Mouse (Mus musculus): ENCODE measurements around the gene Gtpbp8.

Gene Gtpbp8

DNA sequence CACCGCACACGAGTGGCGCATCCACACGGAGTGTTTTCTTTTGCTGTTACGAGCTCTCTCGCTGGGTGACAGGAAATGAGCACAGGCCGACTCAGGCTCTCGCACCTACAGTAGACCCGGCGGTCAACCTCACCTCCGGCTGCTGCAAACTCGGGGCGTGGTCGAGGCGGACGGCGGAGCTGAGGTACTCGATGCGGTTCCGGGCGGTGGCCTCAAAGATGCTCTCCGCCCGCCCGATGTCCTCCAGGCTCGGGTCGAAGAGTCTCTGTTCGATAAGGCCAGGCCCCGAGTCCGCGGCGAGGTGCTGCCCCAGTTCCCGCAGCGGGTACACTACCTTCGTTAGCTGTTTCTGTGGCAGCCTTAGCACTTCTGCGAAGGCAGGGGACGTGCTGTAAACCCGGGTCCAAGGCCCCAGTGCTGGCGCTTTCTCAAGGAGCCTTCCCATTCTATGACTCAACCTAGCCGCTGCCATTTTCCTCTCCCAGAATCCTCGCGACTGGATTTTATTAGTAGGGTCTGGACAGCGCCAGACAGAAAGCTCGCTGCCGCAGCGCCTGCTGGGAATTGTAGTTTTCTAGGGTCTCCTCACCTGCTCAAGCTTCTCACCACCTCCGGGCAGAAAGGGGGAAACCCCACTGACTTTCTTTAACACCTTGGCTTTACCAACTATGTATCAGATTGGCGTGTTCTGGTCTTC is at the start of gene Gtpbp8:
Gtpbp8 (minus strand) TSS at position 498 of the 697 bp plus-strand sequence.
- DNase-seq = peak; percentile 92

DNA sequence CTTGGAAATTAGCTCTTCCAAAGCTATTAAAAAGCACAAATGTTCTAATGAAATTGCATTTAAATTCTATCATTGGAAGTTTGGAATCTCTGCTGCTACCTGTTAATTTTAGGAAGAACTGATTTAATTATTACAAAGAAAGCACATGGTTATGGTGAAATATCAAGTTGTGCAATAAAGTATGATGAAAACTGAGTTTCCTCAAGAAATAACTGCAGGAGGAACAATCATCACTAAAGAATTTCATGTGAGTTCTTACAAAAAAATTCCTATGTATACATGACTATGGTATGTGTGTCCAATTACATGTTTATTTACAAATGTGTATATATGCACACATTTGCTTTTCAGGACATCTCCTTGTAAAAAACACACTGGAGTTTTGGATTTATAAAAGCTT is 48.3 kb upstream of the Gtpbp8 start:
- no peak for DNase-seq

DNA sequence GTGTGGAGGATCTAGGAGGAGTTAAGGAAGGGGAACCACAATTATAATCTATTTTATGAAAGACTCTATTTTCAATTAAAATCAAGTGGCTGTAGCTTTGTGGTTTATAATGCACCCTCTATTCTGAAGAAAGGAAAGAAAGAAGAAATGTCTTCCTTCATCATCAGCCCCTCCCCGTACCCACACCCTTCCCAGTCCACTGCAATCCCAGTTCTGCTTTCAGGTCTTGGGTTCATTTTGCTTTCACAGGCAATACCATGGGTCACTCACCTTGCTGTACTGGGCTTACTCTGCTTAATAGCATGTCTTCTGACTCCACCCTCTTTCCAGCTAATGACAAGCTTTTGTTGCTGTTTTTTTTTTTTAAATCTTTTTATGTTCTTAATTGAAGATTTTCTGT is 40.8 kb upstream of the Gtpbp8 start:
- no peak for DNase-seq

DNA sequence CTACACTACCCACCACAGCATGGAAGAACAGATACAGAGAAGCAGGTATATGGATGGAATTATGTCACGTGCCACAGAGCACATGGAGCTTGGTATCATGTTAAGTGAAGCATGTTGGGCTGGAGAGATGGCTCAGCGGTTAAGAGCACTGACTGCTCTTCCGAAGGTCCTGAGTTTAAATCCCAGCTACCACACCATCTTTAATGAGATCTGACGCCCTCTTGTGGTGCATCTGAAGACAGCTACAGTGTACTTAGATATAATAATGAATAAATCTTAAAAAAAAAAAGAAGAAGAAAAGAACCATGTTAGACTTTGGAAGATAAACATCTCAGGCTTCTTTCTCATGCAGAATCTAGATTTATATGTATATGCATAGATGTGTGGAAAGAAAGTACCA is 34.6 kb upstream of the Gtpbp8 start:
- no peak for DNase-seq

DNA sequence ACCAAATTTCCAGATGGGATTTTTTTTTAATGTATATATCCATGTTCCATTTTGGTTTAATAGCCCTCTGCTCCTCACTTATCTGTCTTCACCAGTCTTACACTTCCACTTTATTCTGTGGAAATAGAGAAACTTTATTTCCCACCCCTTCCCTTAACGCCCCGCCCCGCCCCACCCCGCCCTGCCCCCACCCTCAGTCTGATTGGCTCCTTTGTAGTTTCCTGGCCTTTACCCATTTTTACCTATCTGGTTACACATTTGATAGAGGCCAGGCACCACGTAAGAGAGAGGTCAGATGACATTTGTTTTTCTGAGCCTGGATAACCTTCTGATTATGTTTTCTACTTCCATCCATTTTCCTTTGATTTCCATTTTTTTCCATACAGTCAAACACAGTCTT is 33.3 kb upstream of the Gtpbp8 start:
- no peak for DNase-seq

DNA sequence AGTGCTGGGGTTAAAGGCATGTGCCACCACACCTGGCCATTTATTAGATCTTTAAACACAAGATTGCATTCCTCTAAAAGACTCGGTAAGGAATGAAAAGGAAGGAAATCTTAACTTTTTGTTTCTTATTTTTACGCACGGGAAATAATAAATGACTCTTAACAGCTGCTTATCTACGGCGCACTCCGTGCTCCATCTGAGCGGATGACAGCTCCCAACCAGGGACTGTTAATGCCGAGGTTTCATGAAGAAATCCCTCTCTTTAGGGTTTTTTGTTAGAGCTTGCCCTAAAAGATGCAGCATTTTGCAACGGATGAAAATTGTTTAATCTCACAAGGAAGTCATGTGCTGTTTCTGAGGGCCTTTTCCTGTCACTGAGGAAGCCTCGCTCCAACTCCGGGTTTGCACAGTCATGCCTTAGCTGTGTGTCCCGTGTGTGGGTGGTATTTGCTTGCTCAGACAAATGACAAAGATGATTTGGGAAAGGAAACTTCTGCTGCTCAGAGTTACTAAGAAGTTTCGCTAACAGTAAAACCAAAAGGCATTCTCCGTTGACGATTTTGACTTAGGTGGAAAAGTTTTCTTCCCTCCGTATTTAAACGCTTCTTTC is 32.5 kb upstream of the Gtpbp8 start:
- peak; percentile 44 for DNase-seq

DNA sequence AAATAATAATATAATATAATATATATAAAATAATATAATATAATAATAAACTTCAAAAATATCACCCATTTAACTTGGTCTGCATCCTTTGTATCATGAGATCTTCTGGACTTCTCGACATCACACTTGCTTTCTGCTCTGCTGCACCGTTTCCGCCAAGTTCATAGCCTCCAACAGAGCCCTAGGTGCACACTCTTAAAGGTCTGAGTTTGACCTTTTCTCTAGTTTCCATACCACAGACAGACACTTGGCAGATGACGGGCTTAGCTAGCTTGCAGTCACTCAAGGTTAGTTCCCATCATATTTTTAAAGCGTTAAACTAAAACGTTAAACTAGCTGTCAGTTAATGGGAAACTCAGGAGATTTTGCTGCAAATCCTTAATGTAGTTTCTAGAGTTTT is 28.0 kb upstream of the Gtpbp8 start:
- no peak for DNase-seq

DNA sequence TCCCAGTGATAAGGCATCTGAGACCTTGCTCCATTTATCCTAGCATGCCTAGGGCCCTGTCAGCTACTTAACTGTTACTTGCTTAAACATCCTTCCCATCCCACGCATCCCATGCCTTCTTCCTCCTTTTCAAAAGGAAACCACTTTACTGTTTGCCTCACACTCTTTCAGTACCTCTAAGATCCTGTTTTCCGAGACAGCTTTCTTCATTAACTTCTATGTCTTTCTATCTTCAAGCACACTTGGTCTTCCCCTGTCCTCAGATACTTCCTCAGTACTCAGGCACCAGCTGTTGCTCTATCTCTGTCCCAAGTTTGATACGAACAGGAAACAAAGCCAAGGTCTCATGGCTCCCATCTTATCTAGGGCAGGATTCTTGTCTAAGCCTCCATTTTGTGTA is 27.5 kb upstream of the Gtpbp8 start:
- no peak for DNase-seq

DNA sequence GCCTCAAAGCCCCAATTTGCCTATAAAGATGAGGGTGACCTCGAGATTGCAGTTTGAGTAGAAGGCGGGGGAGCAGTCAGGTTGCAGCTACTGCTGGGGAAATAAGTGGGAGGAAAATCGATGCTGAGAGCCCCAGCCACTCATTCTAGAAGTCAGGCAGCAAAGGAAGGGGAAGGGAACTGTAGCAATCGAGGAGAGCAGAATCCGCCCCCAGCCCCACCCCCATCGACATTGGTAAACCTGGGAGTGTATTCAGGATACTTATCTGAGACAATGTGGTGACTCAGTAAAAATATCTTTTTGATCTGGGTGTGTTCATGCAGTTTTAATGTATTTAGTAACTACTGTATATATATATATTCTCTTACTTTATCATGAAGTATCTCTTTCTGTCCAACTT is 26.4 kb upstream of the Gtpbp8 start:
- no peak for DNase-seq

DNA sequence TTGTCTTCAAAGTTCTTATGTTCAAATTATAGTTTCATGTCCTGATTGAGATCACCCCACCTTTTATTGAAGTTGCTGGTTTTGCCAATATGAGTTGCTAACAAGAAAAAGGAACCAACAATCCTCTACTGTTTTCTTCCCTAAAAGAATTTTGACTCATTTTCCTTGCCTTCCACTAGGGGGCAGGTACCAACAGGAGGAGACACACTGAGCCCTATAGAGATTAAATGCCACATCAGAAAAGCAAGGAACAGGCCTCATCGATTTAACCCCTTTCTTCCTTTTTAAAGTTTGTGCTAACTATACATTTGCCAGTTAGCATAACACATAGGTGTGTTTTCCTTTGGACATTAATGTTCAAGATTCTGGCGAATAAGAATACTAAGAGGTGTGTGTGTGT is 21.8 kb upstream of the Gtpbp8 start:
- no peak for DNase-seq

DNA sequence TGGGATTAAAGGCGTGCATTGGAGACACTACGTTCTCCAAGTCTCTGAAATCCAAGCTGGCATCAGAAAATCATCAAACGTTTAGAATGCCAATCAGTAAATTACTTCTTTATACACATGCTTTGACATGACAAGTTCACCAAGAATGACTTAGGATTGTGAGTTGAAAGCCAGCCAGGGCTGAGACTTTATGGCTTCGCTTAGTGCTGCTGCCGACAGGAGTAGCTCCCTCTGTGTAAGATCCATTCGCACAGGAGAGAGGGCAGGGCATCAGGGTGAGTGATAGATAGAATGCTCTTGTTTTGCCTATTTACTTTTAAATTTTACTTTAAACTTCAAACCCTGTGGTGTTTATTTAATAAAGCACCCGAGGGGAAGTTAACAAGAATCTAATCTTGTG is 21.3 kb upstream of the Gtpbp8 start:
- DNase-seq = no peak

DNA sequence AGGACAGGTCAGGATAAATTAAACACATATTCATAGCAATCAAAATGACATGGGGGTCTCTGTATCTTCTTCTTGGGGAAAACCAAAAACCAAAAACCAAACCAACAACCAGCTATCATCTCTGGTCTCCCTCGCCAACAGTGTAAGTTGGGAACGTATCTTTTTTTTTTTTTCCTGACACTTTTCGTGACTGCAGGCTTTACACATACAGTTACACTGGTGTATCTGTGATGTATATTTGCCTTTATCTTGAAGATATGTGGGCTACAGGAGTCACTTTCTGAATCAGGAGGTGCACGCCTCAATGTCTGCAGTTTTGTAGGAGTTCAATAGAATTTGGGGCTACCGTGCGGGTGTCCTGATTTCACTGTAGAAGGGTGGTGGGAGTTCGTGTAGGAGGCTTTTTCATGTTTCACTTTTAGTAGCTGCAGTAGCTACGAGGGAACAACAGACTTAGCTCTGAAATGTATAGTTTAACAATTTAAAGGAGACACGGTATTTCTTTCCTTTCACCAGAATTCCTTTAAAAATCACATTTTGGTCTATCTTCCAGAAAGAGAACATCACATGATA is 20.2 kb upstream of the Gtpbp8 start:
- peak; percentile 44 for DNase-seq

DNA sequence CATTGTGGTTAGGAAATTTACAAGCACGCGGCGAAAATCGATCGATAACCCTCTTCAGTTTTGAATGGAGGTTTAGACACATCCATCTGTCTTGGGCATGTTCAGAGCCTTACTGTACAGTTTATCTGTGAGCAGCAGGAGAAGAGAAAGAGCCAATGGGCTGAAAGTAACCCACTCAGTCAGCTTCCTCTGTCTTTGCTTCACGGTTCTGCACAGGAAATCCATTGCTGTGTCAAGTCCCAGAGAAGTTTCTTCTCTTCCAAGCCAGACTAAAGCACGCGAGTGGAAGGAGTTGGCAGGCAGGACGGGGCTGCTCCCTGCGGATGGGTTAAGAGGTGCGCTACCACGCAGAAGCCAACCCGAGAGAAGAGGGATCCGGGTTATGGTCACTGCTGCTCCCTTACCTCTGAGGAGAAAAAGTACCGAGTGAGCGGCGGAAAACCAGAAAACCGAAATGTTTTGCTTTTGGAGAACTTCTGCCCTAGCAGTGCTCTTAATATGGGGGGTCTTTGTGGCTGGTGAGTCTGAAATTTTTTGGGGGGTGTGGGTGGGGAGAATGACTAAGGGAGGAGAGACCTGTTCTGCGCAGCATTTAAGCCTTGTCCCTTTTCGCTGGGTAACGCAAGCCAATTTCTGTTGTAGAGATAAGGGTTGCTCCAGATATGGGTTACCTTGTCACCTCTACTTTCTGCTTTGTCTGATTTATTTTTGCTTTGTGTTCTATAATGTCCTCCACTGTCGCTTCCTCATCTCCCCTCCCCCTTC is 19.6 kb upstream of the Gtpbp8 start, which contains the start of gene Cd200r1:
Cd200r1 (plus strand) TSS at position 182 of the 765 bp plus-strand sequence.
- no peak for DNase-seq

DNA sequence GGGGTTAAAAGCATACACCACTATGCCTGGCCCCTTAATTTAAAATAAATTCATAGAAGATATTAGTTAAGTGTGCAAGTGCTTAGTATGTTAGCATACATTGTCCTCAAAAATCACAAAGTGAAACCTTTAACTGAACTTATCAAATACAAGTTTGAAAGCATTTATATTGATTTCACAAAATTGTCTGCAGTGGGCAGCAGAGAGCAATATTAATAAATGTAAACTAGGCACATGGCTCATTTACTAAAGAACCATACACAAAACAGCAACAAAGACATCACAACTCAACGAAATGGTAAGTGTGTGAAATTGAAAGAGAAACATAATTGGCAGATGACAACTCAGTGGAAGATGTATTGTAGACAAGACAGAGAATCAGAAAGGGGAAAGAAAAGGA is 15.6 kb upstream of the Gtpbp8 start:
- no peak for DNase-seq

DNA sequence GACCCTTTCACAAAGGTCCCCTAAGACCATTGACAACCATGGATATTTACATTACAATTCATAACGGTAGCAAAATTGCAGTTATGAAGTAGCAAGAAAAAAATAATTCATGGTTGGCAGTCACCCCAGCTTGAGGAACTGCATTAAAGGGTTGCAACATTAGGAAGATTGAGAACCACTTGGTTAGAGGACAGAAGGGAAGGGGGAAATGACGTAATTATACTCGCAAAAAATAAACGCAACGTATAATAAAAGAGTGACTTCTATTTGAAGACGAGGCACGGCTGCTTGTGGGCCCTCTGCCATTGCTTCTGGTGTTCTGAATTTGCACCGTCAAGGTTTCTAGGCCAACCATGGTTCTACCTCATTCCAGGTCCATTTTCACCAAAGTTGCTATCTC is 11.5 kb upstream of the Gtpbp8 start:
- no peak for DNase-seq

DNA sequence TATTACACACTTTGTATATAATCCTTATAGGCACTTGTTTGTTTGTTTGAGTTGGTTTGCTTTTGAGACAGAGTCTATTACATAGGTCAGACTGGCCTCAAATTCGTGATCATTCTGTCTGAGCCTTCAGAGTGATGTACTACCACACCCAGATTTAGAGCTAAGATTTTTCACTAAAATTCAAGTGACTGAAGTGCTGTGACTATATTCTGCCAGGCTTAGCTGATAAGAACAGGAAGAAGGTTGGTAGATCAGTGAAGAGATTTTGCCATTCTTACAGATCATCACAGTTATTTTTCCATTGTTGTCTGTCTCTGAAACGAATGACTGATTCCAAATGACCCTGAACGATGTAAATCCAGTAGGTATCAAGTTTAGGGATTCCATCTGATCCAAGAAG is 1.8 kb upstream of the Gtpbp8 start:
- DNase-seq = no peak

DNA sequence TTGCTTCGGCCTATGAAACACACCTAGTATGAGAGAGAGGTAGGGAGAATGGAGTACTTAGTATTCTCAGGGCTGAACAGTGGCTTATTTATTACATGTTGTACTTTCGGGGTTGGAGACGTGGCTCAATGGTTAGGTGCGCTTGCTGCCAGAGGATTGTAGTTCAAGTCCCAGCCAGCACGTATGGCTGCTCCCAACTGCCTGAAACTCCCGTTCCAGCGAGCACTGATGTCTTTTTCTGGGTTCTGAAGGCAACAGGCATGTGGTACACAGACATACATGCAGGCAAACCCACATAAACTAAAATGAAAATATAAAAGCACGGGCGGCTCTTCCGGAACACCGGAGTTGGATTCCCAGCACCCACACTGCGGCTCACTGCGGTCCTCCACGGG is 695 bp downstream of the Gtpbp8 start:
- DNase-seq = no peak

DNA sequence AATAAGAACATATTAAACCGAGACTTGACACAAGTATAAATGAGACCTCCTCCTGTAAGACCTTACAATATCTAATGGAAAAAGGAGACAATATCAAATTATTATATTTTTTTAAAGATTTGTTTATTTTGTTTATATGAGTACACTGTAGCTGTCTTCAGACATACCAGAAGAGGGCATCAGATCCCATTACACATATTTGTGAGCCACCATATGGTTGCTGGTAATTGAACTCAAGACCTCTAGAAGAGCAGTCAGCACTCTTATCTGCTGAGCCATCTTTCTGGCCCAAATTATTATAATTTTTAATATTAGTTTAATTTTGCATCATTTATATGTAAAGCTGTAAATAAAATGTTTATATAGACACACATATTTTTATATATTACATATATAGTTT is 3.4 kb downstream of the Gtpbp8 start:
- DNase-seq = no peak

DNA sequence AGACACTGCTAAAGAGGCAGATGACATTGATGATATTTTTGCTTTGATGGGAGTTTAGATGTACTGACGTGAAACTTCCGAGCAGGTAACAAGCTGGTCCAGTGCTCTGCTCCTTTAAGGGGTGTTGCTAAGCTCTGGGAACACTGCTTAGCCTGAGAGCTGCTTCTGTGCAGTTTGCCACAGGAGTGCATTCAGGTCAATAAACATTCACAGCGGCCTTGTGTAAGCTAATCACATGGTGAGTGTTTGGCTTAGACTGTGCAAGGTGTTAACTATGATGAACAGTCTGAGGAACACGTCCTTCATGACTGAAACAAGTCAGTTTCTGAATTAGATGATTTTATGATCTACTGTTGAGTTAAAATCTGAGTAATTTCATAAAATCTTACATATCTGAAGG is 10.0 kb downstream of the Gtpbp8 start:
- no peak for DNase-seq

DNA sequence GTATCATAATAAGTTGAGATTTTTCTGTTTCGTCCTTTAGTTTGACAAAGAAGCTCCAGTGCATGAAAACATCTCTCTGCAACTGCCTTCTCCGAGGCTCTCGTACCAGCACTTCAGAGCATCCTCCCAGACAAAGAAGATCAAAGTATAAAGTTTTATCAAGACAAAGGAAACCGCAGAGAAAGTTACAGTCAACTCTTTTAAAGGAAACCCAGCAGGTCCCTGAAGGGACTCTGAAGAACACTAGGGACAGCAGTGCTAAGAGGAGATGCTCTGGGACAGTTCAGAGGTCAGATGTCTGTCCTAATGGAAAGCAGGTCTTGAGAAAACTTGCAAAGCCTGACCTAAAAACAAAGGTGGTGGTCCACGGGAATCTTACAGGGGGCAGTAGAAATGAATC is 10.5 kb downstream of the Gtpbp8 start:
- DNase-seq = no peak

DNA sequence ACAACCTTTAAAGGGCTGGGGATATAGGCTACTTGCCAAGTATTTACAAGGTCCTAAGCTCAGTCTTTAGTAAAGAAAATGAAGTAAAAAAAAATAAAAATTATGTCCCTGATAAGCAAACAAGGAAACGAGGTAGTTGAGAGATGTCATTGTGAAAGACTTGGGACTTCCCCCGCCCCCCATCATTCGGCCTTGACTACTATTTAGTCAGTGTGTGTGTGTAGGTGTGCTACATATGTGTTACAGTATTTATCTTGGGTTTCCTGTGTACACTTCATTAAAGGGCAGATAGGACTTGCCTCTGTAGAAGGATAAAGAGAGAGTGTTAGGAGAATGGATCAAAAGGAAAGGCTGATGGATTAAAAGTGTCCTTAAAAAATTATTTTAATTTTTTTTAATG is 12.1 kb downstream of the Gtpbp8 start:
- no peak for DNase-seq

DNA sequence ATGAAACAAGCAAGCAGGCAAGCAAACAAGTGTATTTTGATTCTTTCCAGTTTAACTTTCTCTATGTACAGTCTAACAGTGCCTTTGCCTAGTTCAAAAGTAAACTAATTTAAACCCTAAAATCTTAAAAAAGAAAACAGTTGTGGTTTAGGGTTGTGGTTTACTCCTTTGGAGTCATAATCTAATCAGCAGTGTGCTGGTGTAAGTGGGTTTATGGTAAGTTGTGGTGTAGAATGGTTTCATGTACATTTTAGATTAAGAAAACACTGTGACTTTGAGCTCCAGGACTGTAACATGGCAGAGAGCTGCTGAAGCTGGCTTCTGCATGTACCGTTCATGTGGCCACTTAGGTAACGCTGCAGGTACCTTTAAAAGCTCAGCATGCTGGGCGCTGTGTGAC is 18.6 kb downstream of the Gtpbp8 start:
- no peak for DNase-seq

DNA sequence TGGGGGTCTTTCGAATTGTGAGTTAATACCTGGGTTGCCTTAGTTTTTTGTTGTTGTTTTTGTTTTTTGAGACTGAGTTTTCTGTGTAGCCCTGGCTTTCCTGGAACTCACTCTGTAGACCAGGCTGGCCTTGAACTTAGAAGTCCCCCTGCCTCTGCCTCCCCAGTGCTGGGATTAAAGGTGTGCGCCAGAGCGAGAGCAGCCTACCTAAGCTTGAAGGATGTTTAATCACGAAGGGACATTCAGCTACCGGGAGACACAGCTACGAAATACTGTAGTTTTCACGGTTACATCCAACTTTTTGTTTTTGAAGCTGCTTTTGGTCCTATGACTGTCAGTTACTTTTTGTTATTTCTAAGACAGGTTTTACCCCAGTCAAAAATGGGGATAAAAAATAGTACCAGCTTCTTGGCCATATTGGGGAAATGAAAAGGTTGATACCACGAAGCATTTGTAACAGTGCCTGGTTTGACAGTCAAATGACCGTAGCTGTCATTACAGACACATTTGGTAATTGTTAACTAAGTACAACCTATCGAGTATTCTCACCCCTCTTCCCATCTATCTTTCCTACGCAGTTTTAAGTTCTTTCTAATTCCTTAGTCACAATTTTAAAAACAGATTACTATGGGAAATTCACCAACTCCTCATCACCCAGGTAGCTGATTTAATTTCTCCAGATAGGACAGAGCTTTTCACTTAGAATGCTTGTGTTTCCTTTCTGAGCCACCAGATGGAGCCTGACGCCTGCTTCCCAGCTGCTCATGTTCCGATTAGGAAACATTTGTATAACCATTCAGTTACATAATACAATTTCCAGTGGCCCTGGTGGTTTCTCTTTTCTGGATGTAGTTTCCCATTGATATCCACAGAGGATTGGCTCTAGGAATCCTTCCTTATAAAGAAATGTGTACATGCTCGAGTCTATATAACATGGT is 20.6 kb downstream of the Gtpbp8 start:
- DNase-seq = peak; percentile 87
